Mouse (Mus musculus) erythroblast, adult 5-6 weeks (primary cell): ENCODE data around the gene Slc34a1. TPM values are rescaled to one million over a fixed set of nuclear protein-coding genes. Genes with fewer than 3 reads are reported as not detected.
"Not testable (repeated sequence)": the region's sequence is repeated elsewhere in the genome, so short reads cannot be mapped to it uniquely, and the experiment has no call there.

ENCODE experiments used
- ATAC-seq: replicated peaks from 2 replicates; pipeline ENCODE4 v1.8.0; 2016; ENCODE audit warnings: moderate number of reproducible peaks, mild to moderate bottlenecking, moderate TSS enrichment, inconsistent platforms; ENCODE audit not compliant: poor library complexity, low FRiP score, severe bottlenecking
- total RNA-seq, 2 experiments: library from RNA; stranded (forward) in 1 of 2; stranded (reverse) in 1 of 2; fragments of 150-400 nt in 1 of 2; fragments of 200-764, 138-1000 nt in 1 of 2; gene quantifications; 2 replicates each; pipeline versions ENCODE4 v1.2.3 to v1.2.4; 2015 to 2017; ENCODE audit warnings: low replicate concordance in 2 of 2

The Slc34a1 gene
- total RNA-seq, 2 experiments from 2014 or later: not detected

DNA sequence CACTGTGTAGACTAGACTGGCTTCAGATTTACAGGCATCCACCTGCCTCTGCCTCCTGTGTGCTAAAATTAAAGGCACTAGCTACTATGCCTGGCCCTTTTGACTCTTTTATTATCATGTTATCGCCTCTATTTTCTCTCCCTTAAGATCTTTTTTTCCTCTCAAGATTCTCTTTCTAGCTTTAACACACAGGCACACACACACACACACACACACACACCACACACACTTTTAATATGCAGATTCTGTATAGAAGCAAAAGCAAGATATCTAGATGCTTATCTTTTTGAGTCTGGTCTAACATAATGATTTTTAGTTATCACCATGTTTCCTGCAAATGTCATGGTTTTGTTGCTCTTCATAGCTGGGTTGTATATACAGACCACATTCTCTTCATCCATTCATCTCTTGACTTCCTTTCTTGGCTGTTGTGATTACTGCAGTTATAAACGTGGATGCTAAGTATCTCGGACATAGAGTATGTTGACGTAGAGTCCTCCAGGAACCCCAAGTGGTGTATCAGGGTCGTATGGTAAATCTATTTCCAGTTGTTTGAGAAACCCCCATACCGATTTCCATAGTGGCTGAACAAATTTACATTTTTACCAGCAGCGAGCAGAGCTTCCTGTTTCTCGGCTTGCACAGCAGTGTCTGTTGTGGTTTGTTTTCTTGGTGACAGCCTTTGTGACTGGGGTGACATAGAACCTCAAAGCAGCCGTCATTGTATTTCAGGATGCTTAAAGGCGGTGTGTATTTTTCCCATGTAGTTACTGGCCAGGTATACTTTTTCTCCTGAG is 34.1 kb downstream of the Slc34a1 start:
- ATAC-seq: no peak

DNA sequence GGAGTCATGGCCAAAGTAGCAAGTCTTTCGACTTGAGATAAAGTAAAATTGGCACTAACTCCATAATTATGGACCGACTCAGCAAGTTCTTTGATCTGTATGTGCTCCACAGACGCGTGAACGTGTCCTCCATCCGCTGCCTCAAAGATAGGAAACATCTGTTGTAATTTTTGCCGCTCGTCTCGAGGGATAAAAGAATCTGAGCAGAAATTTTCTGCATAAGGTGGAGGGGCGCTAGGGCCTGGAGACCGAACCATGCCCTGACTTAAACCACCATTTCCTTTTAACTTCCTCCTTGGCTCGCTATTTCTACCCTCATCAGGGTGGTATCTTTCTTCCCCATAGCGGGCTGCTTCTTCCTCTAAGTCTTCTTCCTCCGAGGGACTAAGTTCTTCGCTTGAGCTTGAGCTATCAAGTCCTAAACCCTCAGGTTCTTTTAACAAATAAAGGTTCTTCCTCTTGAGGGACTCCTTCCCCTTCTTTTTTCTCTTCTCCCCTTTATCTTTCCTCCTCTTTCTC is 39.2 kb downstream of the Slc34a1 start:
- not testable (repeated sequence) for ATAC-seq

DNA sequence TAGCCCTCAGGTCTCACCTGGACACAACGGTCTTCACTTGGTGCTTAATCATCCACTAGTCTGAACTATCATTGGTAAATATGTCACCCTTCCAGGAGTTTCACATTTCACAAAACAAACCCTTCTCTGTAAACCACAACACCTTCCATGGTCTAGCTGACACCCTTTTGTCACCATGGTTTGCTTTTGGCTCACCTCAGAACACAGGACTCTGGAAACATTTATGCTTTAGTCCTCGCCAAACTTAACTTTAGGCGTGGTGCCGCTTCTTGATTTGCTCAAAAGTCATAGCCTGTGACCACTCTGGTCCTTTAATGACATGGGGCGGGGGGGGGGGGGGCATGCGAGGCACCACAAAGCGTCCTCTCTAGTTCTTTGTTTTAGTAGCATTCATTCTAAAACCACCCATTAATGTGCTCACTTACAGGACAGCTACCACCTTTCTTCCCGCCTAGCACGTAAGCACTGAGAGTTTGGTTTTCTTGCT is 45.9 kb downstream of the Slc34a1 start:
- ATAC-seq: no peak

DNA sequence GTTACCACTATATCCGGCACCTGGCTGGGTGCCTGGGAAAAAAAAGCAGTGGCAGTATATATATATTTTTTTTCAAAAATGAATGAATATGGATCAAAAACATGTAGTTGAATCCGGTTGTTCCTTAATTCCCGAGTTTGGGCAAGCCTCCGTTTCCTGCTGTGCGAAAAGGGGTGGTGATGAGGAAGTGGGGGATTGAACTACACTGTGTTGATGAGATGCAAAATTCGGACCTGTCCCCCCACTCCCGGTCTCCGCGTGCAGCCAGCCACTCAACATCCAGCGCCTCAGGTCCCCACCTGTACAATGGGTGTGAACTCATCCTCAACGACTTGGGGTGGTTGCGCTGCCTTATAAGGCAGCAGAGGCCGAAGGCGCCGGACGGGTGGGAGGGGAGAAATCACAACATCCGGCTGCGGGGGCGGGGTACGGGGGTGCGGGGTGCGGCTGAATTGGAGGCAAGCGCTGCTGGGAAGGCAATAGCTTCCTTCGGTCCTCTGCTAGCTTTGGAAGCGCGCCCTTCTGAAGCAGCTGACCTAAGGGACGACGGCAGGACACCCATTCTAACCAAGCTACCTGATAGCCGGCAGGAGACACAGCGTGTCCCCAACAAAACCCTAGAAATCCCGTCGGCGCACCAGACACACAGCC is 46.4 kb downstream of the Slc34a1 start:
- peak; percentile 24 for ATAC-seq

DNA sequence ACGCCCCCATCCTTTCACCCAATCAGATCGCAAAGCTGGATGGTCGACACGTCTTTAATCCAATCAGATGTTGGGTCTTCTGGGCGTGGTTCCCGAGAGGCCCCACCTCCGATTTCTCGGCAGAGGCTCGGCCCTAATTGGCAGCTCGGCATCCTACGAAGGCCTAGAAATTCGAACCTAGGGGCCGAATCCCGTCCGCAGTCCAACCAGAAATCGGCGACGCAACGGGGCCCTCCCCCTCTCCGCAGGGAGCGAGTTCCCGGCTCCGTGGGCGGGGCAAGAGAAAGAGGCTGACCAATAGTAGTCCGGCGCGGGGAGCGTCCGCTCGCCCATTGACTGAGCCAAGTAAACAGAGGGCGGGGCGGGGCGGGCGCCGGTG is 46.9 kb downstream of the Slc34a1 start, which contains the start of gene Grk6:
Gene Grk6, plus strand, starts transcription at position 136 of the 379 bp plus-strand sequence.
- ATAC-seq: peak; percentile 86

DNA sequence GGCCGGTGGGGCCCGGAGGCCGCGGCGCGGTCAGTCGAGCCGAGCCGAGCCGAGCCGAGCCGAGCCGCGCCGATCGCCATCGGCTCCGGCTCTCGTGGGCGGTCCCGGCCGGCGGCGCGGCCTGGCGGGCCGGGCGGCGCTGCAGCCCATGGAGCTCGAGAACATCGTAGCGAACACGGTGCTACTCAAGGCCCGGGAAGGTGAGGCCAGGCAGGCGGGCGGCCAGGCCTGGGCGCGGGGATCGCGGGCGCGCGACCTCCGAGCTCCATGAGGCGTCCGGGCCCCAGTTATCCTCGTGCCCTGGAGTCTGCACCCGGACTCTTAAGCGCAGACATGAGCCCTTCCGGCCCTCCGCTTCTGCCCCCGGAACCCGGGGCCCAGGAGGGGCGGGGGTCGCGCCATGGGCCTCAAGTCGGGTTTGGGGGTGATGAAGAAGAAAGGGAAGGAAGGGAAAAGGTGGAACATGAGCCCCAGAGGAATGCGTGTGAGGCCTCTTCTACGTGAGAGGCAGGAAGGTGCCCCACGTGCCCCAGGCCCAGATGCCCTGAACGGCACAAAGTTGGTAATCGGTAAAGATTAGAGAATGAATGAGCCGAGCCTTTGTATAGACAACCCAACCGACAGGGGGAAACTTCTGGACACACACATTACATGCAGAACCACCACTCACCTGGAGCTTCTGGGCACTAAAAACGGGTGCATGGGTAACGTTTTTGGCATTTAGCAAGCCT is 47.5 kb downstream of the Slc34a1 start:
- 0 out of 2 replicates have a peak, but pooled peaks have one; percentile 0 for ATAC-seq

DNA sequence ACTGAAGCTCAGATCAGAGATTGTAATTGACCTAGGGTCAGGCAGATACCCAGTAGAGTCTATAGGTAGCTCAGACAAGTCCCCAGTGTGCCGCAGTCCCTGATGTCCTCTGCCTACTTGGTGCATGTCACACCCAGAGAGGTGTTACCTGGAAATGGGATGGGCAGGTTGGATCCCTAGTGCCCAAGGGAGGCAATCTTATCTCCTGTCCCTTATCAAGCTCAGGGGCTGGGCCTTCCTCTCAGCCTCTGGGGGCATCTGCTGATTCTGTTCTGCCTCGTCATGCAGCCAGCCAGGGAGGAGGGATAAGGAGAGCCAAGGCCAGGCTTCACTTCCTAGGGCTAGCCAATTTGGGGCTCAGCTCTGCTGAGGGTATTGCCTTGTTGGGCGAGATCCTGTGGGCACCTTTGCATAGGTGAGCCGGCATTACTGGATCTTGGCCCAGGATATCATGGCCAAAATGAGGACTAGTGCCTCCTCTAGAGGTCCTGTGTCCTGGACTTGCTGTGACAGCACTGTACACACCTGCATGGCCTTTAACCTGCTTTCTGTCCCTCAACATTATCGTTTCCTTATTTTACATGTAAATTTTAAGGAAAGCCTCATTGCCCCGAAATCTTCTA is 48.6 kb downstream of the Slc34a1 start:
- peak; percentile 66 for ATAC-seq

DNA sequence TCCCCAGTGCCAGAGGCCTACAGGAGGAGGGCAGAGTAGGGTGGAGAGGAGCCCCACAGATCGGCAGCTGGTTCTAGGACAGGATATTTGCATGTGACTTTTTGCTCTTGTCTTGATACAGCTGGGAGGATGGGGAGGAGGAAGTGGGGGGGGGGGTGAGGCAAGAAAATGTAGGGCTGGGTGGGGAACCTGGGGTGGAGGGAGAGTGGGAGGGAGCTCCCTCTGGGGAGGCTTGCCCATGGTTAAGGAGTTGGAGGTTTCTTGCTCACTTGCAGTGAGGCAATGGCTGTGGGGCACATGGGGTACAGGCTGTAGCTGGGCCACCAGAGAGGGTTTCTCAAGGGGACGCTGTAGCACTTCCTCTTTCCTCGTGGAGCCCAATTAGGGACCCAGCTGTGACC is 49.6 kb downstream of the Slc34a1 start:
- ATAC-seq: no peak

DNA sequence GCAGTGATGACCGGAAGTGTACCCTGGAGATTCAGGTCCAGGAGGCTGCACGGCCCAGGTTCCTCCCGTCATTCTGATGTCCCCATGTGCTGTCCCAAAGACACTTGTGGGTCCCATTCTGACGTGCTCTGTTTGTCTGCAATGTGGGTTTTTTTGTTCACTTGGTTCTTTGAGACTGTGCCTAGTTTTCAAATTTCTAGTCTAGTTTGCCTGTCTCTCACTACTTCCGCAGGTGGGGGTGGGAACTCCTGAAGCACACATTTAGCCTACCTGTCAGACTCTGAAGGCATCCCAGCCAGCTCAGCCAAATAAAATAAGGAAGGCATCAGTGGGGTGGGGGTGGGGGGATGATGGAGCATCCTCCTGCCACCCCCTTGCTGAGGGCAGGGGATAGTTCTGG is 50.1 kb downstream of the Slc34a1 start:
- ATAC-seq: no peak

DNA sequence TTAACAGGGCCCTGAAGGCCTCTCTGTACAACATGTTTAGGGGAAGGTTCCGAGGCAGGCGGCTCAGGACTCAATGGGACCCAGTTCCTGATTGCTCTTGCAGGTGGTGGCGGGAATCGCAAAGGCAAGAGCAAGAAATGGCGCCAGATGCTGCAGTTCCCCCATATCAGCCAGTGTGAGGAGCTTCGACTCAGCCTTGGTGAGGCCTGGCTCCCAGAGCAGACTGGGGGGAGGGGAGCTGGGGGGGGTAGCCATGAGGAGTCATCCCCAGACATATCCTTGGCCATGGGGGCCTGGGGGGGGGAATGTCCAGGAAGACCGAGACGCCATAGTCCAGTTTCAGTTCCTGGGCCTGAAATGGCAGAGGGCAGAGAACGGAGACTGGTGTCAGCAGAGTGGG is 51.2 kb downstream of the Slc34a1 start:
- no peak for ATAC-seq

DNA sequence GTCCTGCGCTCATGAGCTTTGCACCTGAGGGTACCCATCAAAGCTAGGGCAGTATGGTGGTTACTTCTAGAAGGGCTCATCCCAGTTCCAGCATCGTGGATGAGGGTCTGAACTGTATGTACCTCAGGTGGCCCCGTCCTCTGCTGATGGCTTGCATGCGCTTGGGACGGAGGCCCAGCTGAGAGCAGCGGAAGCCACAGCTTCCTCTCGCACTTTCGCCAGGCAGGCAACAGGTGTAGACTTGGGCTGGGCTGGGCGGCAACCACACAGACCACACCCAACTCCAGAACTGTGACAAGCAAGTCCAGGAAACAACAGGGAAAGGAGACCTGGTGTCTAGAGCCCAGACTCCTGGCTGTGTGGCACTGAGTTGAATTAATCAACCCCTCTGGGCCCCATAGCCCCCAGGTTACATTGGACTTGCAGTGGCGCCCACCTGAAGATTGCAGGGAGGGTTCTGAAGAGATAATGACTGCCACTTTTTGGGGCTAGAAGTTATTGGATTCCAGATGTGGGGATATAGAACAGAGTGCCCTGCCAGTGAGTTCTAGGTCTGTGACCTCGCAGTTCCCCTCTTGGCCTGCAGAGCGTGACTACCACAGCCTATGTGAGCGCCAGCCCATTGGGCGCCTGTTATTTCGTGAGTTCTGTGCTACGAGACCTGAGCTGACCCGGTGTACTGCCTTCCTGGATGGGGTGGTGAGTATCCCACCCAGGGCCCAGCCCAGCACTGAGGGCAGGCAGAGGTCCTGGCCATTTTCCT is 51.9 kb downstream of the Slc34a1 start:
- no peak for ATAC-seq

DNA sequence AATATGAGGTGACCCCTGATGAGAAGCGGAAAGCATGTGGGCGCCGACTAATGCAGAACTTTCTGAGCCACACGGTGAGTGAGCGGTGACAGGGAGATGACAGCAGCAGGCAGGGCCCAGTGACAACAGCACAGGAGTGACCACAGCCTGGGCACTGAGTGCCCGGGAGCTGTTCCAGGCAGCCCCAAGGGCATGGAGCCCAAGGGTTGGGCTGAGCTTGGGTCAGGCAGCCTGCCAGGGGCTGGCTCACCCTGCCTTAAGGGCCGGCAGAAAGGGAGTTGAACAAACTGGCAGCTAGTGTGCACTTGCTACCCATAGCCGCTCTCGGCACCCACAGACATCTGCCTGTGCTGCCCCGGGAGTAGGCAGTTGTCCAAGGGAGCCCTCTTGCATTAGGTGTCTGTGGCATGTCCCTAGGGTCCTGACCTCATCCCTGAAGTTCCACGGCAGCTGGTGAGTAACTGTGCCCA is 52.6 kb downstream of the Slc34a1 start:
- ATAC-seq: no peak

DNA sequence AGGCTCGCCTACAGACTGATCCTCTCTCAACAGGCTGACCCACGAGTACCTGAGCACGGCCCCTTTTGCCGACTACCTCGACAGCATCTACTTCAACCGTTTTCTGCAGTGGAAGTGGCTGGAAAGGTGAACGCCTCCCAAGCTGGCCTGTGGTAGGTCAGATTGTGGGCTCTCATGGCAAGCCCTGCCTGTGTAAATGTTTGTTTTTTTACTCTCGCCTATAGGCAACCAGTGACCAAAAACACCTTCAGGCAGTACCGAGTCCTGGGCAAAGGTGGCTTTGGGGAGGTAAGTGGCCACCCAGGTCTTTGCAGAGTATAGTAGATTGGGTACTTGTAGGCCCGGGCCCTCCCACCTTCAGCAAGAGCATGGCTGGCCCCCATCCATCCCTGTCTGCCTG is 53.3 kb downstream of the Slc34a1 start:
- ATAC-seq: no peak

DNA sequence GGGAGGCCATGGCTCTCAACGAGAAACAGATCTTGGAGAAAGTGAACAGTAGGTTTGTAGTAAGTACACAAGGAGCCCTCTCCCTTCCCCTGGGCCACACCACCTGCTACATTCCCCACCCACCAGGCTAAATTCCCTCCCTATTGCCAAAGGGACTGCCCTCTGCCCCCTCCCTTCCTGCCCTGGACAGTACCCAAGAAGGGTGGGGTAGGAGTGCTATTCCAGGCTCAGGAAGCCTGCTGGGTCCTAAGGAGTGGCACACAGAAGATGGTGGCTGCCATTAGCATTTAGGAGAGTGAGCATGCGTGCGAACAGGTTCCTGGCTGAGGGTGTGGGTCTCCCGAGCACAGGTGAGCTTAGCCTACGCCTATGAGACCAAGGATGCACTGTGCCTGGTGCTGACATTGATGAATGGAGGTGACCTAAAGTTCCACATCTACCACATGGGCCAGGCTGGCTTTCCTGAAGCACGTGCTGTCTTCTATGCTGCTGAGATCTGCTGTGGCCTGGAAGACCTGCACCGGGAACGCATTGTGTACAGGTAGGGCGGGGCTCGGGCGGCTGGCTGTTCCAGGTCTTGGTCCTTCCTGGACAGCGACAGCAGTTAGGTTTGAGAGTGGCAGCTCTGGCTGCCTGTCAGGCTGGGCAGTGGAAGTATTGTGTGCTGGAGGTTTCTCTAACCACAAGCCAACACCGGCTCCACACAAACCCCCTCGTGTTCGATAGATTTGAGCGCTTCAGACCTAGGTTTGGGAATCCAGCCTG is 54.0 kb downstream of the Slc34a1 start:
- ATAC-seq: no peak

DNA sequence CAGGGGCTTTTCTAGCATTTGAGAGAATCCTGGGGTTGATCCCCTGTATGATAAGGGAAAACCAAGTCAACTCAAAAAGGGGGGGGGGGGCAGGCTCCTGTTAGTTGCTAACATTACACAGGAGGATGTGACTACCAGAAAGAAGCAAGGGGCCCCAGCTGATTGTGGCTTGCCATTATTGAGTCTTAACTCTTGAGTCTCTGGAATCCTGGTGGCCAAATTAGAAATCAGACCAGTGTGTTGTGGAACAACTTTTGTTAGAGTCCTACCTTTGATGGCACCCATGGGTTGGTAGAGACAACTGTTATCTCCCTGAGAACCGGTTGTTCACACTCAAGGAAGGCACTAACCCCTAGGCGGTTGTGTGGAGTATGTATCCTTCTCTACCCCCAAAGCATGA is 65.0 kb downstream of the Slc34a1 start:
- no peak for ATAC-seq

DNA sequence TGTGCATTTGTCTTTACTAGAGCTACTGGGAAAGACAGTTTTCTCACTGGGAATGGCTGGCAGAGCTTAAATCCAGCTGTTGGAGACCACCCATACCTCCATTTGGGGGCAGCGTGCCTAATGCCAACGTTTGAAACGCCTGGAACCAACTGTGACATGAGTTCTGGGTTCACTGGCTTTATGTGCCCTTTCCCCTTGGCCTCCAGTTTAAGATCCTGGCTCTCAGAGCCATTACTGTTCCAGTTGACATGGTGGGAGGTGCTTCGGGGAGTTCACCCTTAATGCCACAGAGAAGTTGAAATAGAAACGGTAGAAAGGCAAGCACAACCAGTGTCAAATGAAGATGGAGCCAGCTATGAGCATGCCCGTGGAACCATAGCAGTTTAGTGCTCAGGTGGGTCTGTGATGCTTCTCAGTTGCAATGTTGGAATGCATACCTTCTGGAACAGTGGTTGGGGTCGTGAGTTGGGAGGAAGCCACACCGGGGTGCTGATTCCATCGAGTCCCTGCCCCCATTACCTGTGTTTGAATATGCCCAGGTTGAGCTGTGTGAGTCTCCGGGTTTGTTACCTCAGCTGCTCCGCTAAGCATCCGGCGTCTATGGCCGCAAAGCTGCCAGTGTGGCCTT is 65.5 kb downstream of the Slc34a1 start:
- no peak for ATAC-seq

DNA sequence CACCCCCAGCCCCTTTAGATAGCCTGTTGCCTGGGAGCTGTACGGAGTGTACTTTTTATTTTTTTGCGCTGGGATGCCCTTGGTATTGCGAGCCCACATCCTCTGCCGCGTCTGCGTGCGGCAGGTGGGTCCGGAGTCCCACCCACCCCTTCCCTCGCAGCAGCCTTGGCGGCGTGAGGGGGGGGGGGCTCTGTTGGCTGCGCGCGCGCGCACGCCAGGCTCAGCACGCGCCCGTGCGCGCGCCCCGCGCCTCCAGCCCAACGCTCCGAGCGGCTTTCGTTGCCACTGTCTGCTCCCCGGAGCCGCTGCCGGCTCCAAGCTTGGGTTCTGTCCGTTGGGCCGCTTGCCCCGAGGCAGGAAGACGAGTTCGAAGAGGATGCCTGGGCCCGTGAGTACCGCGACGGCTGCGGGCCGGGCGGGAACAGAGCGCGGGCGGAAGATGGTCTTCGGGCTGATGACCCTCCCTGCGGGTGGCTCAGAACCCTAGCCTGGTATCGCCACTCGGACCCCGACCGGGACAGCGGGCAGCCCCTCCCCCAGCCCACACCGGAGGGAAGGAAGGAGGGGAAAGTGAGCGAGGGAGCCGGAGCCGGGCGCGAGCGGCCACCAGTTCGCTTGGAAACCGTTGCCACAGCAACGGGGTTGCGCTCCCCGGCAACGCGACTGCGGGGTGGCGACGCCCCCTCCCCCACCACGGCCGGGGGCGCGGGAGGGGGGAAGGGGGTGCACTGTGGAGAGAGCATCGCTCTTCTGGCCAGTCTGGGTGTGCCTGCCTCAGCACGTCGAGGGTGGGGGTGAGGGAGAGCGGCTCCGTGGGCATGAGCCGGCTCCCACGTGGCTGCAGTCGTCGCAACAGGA is 66.3 kb downstream of the Slc34a1 start, which contains the start of gene Prr7:
Gene Prr7, plus strand, starts transcription at position 241 of the 858 bp plus-strand sequence.
- ATAC-seq: no peak
